Mouse (Mus musculus): ENCODE results near the gene Bri3. TPM values are rescaled to one million over a fixed set of nuclear protein-coding genes. Genes with fewer than 3 reads are reported as not detected.

Bri3 gene
- polyA plus RNA-seq (2014; fragmentation: Nextera tagmentation; extraction: Ambion mirVana), result 135 and 137 TPM in 2 replicates

DNA sequence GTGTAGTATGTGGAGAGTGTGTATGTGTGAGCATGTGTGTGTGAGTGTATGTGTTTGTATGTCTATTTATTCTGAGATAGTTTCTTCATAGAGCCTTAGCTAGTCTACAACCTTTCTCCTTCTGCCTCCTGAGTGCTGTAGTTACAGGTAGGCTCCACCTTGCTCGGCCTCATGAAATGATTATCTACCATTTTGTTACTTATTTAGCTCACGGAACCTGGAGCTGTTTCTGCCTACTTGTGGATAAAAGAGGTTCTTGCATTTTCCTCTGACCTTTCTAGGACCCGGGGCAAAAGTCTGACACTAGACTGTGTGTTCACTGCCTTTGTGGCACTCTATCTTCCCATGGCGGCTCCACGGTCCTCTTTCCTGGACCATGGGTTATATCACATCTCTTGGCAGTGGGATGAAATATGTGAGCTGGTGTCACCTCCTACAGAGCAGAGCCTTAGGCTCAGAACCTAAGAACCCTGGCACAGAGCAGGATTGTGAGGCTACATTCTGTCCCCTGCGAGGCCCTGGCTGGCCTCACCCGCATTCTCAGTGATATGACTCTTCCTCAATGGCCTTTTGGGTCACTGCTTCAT, at the start of gene Bri3:
Gene Bri3 (plus strand): TSS at position 537 of the 587 bp plus-strand sequence.
- H3K27me3 ChIP-seq (ENCODE audit: control insufficient read depth, insufficient read depth, low read length), result no peaks in the 10 kb centered on the region
- no peak for ATAC-seq (ENCODE audit: insufficient number of reproducible peaks, insufficient read depth, low FRiP score, low read depth)
- H3K4me1 ChIP-seq (ENCODE audit: control insufficient read depth, insufficient read depth, low read length), result peaks cover 6% of the 10 kb centered on the region; the same call in 1 of the 2 replicates
- H3K4me3 ChIP-seq (ENCODE audit: low read depth, low read length), result no peak within 1 kb of the TSS
- 87% methylated on average over 7 of the region's 7 CpGs for WGBS
- H3K9me3 ChIP-seq (ENCODE audit: control insufficient read depth, low read depth, low read length), result no peaks in the 10 kb centered on the region
- H3K9ac ChIP-seq (replicated peaks; ENCODE audit: low read depth, low read length), result no peak within 1 kb of the TSS
- no peak within 1 kb of the TSS for H3K4me2 ChIP-seq (replicated peaks; ENCODE audit: low read depth, low read length)
- H3K36me3 ChIP-seq (ENCODE audit: control insufficient read depth, insufficient read depth, low read length), result no peaks in the 10 kb centered on the region
- H3K27ac ChIP-seq (ENCODE audit: low read length), result no peak within 1 kb of the TSS

DNA sequence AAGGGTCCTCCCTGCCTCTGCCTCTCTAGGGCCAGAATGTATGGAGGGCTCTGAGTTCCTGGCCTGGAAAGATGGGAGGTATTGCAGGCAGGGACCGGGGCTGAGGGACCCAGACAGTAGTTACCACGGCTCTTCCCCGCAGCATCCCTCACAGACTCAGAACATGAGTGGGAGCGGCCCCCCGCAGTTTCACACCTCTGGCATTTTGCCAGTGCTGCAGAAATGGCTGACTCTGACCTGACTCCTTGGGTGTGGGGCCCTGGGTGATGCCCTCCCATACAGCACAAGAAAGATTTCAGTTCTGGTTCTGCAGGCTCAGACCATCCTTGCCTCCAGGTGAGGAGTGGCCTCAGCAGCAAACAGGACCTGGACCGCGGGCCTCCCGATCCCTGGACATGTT, 48.7 kb upstream of the Bri3 start:
- 86% methylated on average over 8 of the region's 8 CpGs for WGBS

DNA sequence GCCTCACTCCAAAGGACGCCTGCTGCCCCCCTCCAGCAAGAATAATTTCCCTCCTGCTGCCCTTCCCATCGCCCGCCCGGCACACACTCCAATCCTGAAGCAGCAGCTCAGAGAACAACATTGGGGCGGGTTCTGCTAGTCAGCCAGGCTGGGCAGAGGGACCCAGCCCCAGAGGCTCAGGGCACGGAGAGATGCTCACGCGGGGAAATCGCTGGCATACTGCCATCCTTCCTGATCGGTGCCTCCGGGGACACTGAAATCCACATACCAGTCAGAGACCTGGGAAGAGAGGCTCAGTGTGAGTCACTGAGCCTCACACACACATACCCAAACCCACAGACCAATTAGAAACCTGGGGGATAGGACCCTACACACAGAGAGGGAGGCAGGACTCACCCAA, 43.6 kb upstream of the Bri3 start:
- H3K4me2 ChIP-seq (replicated peaks; ENCODE audit: low read depth, low read length), result no peak overlapping the region
- H3K9me3 ChIP-seq (ENCODE audit: control insufficient read depth, low read depth, low read length), result no peaks in the 10 kb centered on the region
- ATAC-seq (ENCODE audit: insufficient number of reproducible peaks, insufficient read depth, low FRiP score, low read depth), result no peak
- 87% methylated on average over 11 of the region's 11 CpGs for WGBS
- H3K4me1 ChIP-seq (ENCODE audit: control insufficient read depth, insufficient read depth, low read length), result no peaks in the 10 kb centered on the region
- no peak overlapping the region for H3K27ac ChIP-seq (ENCODE audit: low read length)
- H3K36me3 ChIP-seq (ENCODE audit: control insufficient read depth, insufficient read depth, low read length), result peaks cover 4% of the 10 kb centered on the region; the same call in 1 of the 2 replicates
- no peaks in the 10 kb centered on the region for H3K27me3 ChIP-seq (ENCODE audit: control insufficient read depth, insufficient read depth, low read length)
- no peak overlapping the region for H3K9ac ChIP-seq (replicated peaks; ENCODE audit: low read depth, low read length)
- no peak overlapping the region for H3K4me3 ChIP-seq (ENCODE audit: low read depth, low read length)

More for the DNA sequence above, 48.7 kb upstream of the Bri3 start:
- Histone ChIP-seq H3K4me3 (ENCODE audit: low read depth, low read length) (no peak overlapping the region), H3K4me2 (replicated peaks; ENCODE audit: low read depth, low read length) (no peak overlapping the region), H3K9ac (replicated peaks; ENCODE audit: low read depth, low read length) (no peak overlapping the region), H3K27ac (ENCODE audit: low read length) (no peak overlapping the region), H3K9me3 (ENCODE audit: control insufficient read depth, low read depth, low read length) (no peaks in the 10 kb centered on the region), H3K36me3 (ENCODE audit: control insufficient read depth, insufficient read depth, low read length) (0 out of 2 replicates have a peak, but pooled peaks cover 4% of the 10 kb centered on the region), H3K27me3 (ENCODE audit: control insufficient read depth, insufficient read depth, low read length) (no peaks in the 10 kb centered on the region), H3K4me1 (ENCODE audit: control insufficient read depth, insufficient read depth, low read length) (no peaks in the 10 kb centered on the region)
- no peak for ATAC-seq (ENCODE audit: insufficient number of reproducible peaks, insufficient read depth, low FRiP score, low read depth)

DNA sequence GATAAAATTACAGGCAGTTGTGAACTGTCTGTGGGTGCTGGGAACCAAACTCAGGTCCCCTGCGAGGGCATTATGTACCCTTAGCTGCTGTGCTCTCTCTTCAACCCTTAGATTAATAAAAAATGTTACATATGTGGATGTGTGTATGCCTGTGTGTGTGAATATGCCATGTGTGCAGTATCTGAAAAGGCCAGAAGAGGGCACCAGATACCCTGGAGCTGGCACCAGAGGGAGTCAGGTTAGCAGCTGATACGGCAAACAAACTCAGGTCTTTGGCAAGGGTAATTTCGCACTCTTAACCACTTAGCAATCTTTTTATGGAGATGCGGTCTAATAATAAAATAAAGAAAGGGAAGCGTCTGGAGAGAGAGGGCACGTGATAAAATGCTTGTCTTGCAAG, 41.8 kb upstream of the Bri3 start:
- no peak for ATAC-seq (ENCODE audit: insufficient number of reproducible peaks, insufficient read depth, low FRiP score, low read depth)
- 98% methylated on average over 6 of the region's 6 CpGs for WGBS
- H3K36me3 ChIP-seq (ENCODE audit: control insufficient read depth, insufficient read depth, low read length), result peaks cover 4% of the 10 kb centered on the region; the same call in 1 of the 2 replicates
- H3K4me1 ChIP-seq (ENCODE audit: control insufficient read depth, insufficient read depth, low read length), result no peaks in the 10 kb centered on the region
- no peaks in the 10 kb centered on the region for H3K27me3 ChIP-seq (ENCODE audit: control insufficient read depth, insufficient read depth, low read length)
- H3K27ac ChIP-seq (ENCODE audit: low read length), result no peak overlapping the region
- no peak overlapping the region for H3K4me3 ChIP-seq (ENCODE audit: low read depth, low read length)
- H3K9ac ChIP-seq (replicated peaks; ENCODE audit: low read depth, low read length), result no peak overlapping the region
- H3K4me2 ChIP-seq (replicated peaks; ENCODE audit: low read depth, low read length), result no peak overlapping the region
- H3K9me3 ChIP-seq (ENCODE audit: control insufficient read depth, low read depth, low read length), result no peaks in the 10 kb centered on the region

DNA sequence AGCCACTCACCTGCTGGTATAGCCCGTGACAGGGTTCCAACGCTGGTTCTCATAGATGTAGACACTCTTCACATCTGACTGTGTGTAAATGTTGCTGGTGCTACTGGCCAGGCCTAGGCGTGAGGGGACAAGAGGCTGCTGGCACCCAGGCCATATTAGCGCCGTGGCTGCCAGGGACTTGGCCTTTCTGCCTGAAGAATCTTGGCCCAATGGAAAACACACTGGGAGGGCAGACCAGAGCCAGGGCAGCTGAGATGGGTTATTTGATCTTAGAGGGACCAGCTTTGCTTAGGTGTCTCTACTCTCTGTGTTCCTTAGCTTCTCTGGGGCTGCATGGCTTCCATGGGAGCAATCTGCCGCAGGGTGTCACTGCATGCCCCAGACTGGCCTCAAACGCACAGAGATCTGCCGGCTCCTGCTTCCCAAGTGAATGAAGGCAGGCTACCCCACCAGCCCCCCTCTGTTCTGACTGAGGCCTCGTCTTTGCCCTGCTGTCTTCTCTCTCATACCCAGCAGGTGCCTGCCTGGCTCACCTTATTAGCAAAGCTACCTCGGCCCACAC, 40.8 kb upstream of the Bri3 start:
- H3K36me3 ChIP-seq (ENCODE audit: control insufficient read depth, insufficient read depth, low read length), result peaks cover 5% of the 10 kb centered on the region; the same call in 1 of the 2 replicates
- H3K9me3 ChIP-seq (ENCODE audit: control insufficient read depth, low read depth, low read length), result no peaks in the 10 kb centered on the region
- ATAC-seq (ENCODE audit: insufficient number of reproducible peaks, insufficient read depth, low FRiP score, low read depth), result no peak
- no peak overlapping the region for H3K9ac ChIP-seq (replicated peaks; ENCODE audit: low read depth, low read length)
- H3K4me3 ChIP-seq (ENCODE audit: low read depth, low read length), result no peak overlapping the region
- H3K4me1 ChIP-seq (ENCODE audit: control insufficient read depth, insufficient read depth, low read length), result no peaks in the 10 kb centered on the region
- H3K27me3 ChIP-seq (ENCODE audit: control insufficient read depth, insufficient read depth, low read length), result no peaks in the 10 kb centered on the region
- no peak overlapping the region for H3K4me2 ChIP-seq (replicated peaks; ENCODE audit: low read depth, low read length)
- no peak overlapping the region for H3K27ac ChIP-seq (ENCODE audit: low read length)
- WGBS, result 92% methylated on average over 10 of the region's 10 CpGs

DNA sequence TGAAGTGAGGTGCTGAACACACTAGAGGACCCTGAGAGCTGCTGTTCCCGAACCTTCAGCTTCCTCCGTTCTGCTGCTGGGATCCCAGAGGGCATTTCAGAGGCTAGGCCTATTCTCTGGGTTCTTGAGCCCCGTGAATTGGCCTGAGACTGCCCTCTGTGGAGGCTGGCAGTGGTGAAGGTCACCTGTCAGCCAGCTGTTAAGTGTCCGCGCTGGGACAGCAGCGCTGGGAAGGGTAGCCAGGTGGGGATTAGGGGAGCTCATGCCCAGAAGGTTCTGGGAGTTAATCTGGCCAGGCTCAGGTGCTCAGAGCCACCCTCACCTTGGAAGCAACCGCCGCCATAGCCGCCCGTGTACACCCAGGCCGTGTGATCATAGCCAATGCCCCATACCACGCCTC, 39.9 kb upstream of the Bri3 start:
- Histone ChIP-seq H3K4me2 (replicated peaks; ENCODE audit: low read depth, low read length) (no peak overlapping the region), H3K9me3 (ENCODE audit: control insufficient read depth, low read depth, low read length) (no peaks in the 10 kb centered on the region), H3K4me1 (ENCODE audit: control insufficient read depth, insufficient read depth, low read length) (no peaks in the 10 kb centered on the region), H3K27me3 (ENCODE audit: control insufficient read depth, insufficient read depth, low read length) (no peaks in the 10 kb centered on the region), H3K4me3 (ENCODE audit: low read depth, low read length) (no peak overlapping the region), H3K27ac (ENCODE audit: low read length) (no peak overlapping the region), H3K36me3 (ENCODE audit: control insufficient read depth, insufficient read depth, low read length) (peaks cover 5% of the 10 kb centered on the region; the same call in 1 of the 2 replicates), H3K9ac (replicated peaks; ENCODE audit: low read depth, low read length) (no peak overlapping the region)
- WGBS, result 89% methylated on average over 12 of the region's 12 CpGs
- no peak for ATAC-seq (ENCODE audit: insufficient number of reproducible peaks, insufficient read depth, low FRiP score, low read depth)

DNA sequence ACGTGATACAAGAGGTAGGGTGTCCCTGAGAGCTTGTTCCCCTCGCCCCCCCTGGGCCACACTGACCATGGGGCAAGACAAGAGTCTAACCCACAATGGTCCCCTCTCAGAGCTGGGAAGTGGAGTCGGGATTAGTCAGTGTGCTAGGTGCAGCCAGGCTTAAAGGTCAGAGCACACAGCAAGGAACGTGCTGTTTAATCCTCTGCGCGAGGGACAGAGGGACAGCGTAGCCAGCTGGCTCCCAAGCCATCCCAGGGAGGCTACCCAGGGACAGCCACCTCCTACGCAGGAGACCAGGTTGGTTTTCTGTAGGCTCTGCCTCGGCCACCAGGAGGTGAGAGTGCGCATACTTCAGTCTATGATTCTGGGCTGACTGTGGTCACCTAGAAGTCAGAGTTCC, 39.3 kb upstream of the Bri3 start:
- Histone ChIP-seq H3K36me3 (ENCODE audit: control insufficient read depth, insufficient read depth, low read length) (peaks cover 5% of the 10 kb centered on the region; the same call in 1 of the 2 replicates), H3K4me3 (ENCODE audit: low read depth, low read length) (no peak overlapping the region)
- ATAC-seq (ENCODE audit: insufficient number of reproducible peaks, insufficient read depth, low FRiP score, low read depth), result no peak

DNA sequence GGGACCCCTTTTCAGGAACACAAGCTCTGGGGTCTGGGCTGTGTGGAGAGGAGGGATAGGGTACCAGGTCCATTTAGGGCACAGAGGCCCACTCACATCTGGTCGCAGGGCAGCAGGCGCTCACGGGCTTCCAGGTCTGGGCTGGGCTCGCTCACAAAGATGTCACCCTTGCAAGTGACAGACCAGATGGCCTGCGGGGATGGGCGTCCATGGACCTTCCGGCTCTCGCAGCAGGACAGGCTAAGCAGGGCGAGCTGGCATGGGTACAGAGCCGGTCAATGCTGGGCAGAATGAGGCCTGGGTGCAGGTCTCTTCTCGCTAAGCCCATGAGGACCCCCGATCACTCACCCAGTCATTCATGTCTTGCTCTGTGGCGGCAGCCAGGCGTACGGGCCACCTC, 38.2 kb upstream of the Bri3 start:
- Histone ChIP-seq H3K4me2 (replicated peaks; ENCODE audit: low read depth, low read length) (no peak overlapping the region), H3K9ac (replicated peaks; ENCODE audit: low read depth, low read length) (no peak overlapping the region), H3K9me3 (ENCODE audit: control insufficient read depth, low read depth, low read length) (no peaks in the 10 kb centered on the region), H3K4me1 (ENCODE audit: control insufficient read depth, insufficient read depth, low read length) (no peaks in the 10 kb centered on the region), H3K4me3 (ENCODE audit: low read depth, low read length) (no peak overlapping the region), H3K27me3 (ENCODE audit: control insufficient read depth, insufficient read depth, low read length) (no peaks in the 10 kb centered on the region), H3K36me3 (ENCODE audit: control insufficient read depth, insufficient read depth, low read length) (peaks cover 7% of the 10 kb centered on the region), H3K27ac (ENCODE audit: low read length) (no peak overlapping the region)
- 94% methylated on average over 15 of the region's 15 CpGs for WGBS
- ATAC-seq (ENCODE audit: insufficient number of reproducible peaks, insufficient read depth, low FRiP score, low read depth), result no peak

More for the DNA sequence above, 39.3 kb upstream of the Bri3 start:
- WGBS, result 84% methylated on average over 10 of the region's 10 CpGs
- H3K9ac ChIP-seq (replicated peaks; ENCODE audit: low read depth, low read length), result no peak overlapping the region
- H3K27me3 ChIP-seq (ENCODE audit: control insufficient read depth, insufficient read depth, low read length), result no peaks in the 10 kb centered on the region
- H3K9me3 ChIP-seq (ENCODE audit: control insufficient read depth, low read depth, low read length), result no peaks in the 10 kb centered on the region
- H3K27ac ChIP-seq (ENCODE audit: low read length), result no peak overlapping the region
- no peak overlapping the region for H3K4me2 ChIP-seq (replicated peaks; ENCODE audit: low read depth, low read length)
- no peaks in the 10 kb centered on the region for H3K4me1 ChIP-seq (ENCODE audit: control insufficient read depth, insufficient read depth, low read length)
